Mouse (Mus musculus) MEL (cell line): ENCODE results near the gene Snapc4.

Experiments used
- CTCF ChIP-seq, 3 experiments: IDR thresholded peaks in 2 of 3; conservative IDR thresholded peaks in 1 of 3; 2 replicates each; pipeline ENCODE4 v1.5.1; 2011 to 2012; ENCODE audit warnings: low read length in 3 of 3, low read depth in 2 of 3, mild to moderate bottlenecking in 2 of 3, improper control_type of control experiment in 1 of 3, inconsistent platforms in 1 of 3, mixed read lengths in 1 of 3, moderate library complexity in 1 of 3; ENCODE audit not compliant: control insufficient read depth in 1 of 3, insufficient read depth in 1 of 3, poor library complexity in 1 of 3, severe bottlenecking in 1 of 3
- EP300 ChIP-seq, 2 experiments: IDR thresholded peaks; 2 replicates each; pipeline ENCODE4 v1.6.1; 2011; ENCODE audit warnings: improper control_type of control experiment in 2 of 2, low read length in 2 of 2, low read depth in 1 of 2, mild to moderate bottlenecking in 1 of 2
- GATA1 ChIP-seq: IDR thresholded peaks from 2 replicates; pipeline ENCODE4 v1.6.1; 2011; ENCODE audit warnings: low read depth, low read length, improper control_type of control experiment
- JUND ChIP-seq: IDR thresholded peaks from 2 replicates; pipeline ENCODE4 v1.6.1; 2011; ENCODE audit warnings: low read depth, mild to moderate bottlenecking, improper control_type of control experiment, low read length
- MAZ ChIP-seq: IDR thresholded peaks from 2 replicates; pipeline ENCODE4 v1.6.1; 2012; ENCODE audit warnings: low read depth, mild to moderate bottlenecking, inconsistent platforms, low read length, improper control_type of control experiment
- MYC ChIP-seq: IDR thresholded peaks from 2 replicates; pipeline ENCODE4 v1.6.1; 2011; ENCODE audit warnings: low read depth, mild to moderate bottlenecking, low read length, improper control_type of control experiment, moderate library complexity
- POLR2A ChIP-seq, 2 experiments: IDR thresholded peaks; 2 replicates each; pipeline ENCODE4 v1.6.1; 2011 to 2012; ENCODE audit warnings: low read length in 2 of 2, mild to moderate bottlenecking in 2 of 2, control low read depth in 1 of 2, improper control_type of control experiment in 1 of 2, low read depth in 1 of 2, moderate library complexity in 1 of 2; ENCODE audit not compliant: control insufficient read depth in 1 of 2, insufficient read depth in 1 of 2, poor library complexity in 1 of 2
- POLR2AphosphoS2 ChIP-seq: IDR thresholded peaks from 2 replicates; pipeline ENCODE4 v1.6.1; 2011; ENCODE audit warnings: low read length, improper control_type of control experiment
- RAD21 ChIP-seq: IDR thresholded peaks from 2 replicates; pipeline ENCODE4 v1.6.1; 2011; ENCODE audit warnings: mild to moderate bottlenecking, low read depth, low read length, improper control_type of control experiment
- RCOR1 ChIP-seq: IDR thresholded peaks from 2 replicates; pipeline ENCODE4 v1.6.1; 2012; ENCODE audit warnings: low read depth, mild to moderate bottlenecking, inconsistent platforms, low read length, improper control_type of control experiment
- USF2 ChIP-seq, 2 experiments: IDR thresholded peaks; 2 replicates each; pipeline ENCODE4 v1.6.1; 2011 to 2012; ENCODE audit warnings: improper control_type of control experiment in 2 of 2, low read length in 2 of 2, borderline replicate concordance in 1 of 2, inconsistent platforms in 1 of 2, low read depth in 1 of 2, mild to moderate bottlenecking in 1 of 2; ENCODE audit not compliant: insufficient read depth in 1 of 2
- ZC3H11A ChIP-seq: IDR thresholded peaks from 2 replicates; pipeline ENCODE4 v1.6.1; 2012; ENCODE audit warnings: low read depth, mild to moderate bottlenecking, inconsistent platforms, low read length, improper control_type of control experiment

DNA sequence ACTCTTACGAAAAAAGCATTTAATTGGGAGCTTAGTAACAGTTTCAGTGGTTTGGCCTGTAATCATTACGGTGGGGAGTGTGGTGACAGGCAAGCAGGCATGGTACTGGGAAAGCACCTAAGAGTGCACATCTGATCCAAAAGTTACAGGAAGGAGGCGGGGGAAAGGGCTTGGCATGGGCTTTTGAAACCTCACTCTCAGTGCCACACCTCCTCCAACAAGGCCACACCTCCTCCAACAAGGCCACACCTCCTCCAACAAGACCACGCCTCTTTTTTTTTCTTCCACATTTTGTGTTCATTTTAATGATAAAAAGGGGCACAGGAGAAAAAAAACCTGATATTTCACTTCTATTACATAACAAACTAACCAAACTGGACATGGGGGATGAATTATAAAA is 52.6 kb downstream of the Snapc4 start:
- no peak for TF ChIP-seq CTCF (IDR thresholded peaks at IDR 0.05 in 2 of 3, conservative IDR thresholded peaks at IDR 0.05 in 1 of 3; ENCODE audit: control insufficient read depth in 1 of 3, insufficient read depth in 1 of 3, low read depth in 2 of 3, low read length in 3 of 3, poor library complexity in 1 of 3, severe bottlenecking in 1 of 3)
- TF ChIP-seq EP300 (IDR thresholded peaks at IDR 0.05; ENCODE audit: low read depth in 1 of 2, low read length in 2 of 2): no peak
- no peak for TF ChIP-seq POLR2A (IDR thresholded peaks at IDR 0.05; ENCODE audit: control insufficient read depth in 1 of 2, insufficient read depth in 1 of 2, low read depth in 1 of 2, low read length in 2 of 2, poor library complexity in 1 of 2)
- TF ChIP-seq RAD21: no peak
- TF ChIP-seq MYC: no peak
- TF ChIP-seq RCOR1: no peak
- no peak for TF ChIP-seq JUND
- TF ChIP-seq GATA1: no peak
- no peak for TF ChIP-seq MAZ
- no peak for TF ChIP-seq POLR2AphosphoS2
- TF ChIP-seq ZC3H11A: no peak
- TF ChIP-seq USF2 (IDR thresholded peaks at IDR 0.05; ENCODE audit: borderline replicate concordance in 1 of 2, insufficient read depth in 1 of 2, low read depth in 1 of 2, low read length in 2 of 2): no peak
